Mouse (Mus musculus) brain, embryonic 14.5 days (tissue): ENCODE results near the gene Pank1.

Experiments
- CTCF ChIP-seq: fragments of 200-500 bp; IDR thresholded peaks from 2 replicates; pipeline ENCODE4 v1.5.1; 2012; ENCODE audit warnings: inconsistent platforms, mild to moderate bottlenecking, moderate library complexity, borderline replicate concordance; ENCODE audit not compliant: insufficient read depth, insufficient read length; ENCODE audit errors: extremely low read depth
- POLR2A ChIP-seq: fragments of 200-500 bp; IDR thresholded peaks from 2 replicates; pipeline ENCODE4 v1.6.1; 2012; ENCODE audit warnings: mild to moderate bottlenecking, inconsistent platforms, borderline replicate concordance; ENCODE audit not compliant: poor library complexity, insufficient read depth, insufficient read length, severe bottlenecking; ENCODE audit errors: extremely low read depth

DNA sequence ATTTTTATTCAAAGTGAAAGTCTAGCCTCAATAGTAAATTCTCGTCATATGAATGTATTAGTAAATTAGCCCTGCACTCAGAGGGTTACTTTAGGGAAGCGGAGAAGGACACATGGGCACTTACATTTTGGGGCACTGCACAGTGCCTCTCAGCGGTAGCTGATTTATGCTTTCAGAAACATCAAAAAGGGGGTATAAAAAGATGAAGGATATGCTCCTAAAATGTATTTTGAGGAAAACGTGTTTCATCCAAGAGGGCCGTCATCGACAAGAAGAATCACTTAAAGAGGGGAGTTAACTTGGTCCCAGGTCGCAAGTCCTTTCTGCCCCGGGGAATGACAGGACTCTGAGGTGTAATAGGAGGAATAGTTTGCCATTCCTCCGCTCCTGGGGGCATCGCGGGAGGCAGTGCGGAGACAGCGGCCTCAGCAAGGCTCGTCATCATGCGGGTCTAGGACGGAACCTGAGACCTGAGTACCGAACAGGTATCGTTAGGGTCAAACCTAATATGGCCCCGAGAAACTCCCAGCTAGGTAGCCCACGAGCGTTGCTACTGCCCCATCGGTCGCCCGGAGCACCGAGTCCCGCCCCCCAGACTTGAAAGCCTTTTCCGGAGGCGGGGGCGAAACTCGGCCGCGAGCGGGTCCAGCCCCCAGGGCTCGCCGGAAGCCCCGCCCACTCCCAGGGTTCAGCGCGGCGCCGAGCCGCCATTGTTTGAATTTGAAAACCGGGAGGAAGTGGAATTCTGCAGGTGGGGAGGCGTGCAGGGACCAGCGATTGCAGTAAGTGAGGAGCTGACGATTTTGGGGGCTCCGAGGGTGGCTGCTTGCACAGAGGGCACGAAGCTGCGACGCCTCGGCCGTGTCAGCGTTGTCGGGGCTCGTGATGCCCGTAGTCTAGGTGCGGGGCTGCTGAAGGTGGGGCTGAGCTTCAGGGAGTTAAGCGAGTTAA, 42.7 kb upstream of the Pank1 start, which contains the start of gene Kif20b:
- TF ChIP-seq CTCF (no peak), POLR2A (peak; percentile 22; the same call in 1 of the 2 replicates)
